Mouse (Mus musculus) mouse trophoblast stem cell (cell line): ENCODE measurements around the gene Eml1.

Experiments
- in situ Hi-C, 2 experiments: fragments of 300-500 bp; cut with MseI, MboI; formaldehyde crosslinking; loops; 2 replicates in 1 of 2; 3 replicates in 1 of 2; pipeline ENCODE4 v1.15.1; 2025

The Eml1 gene

GRCm38 (mm10) chr12:108419570-108419969 lies 48.8 kb downstream of the Eml1 start:
- in situ Hi-C loops: no loop called here

GRCm38 (mm10) chr12:108421477-108421876 lies 50.7 kb downstream of the Eml1 start:
- in situ Hi-C loops: loop anchor here in 1 of 2 experiments (10.0 kb wide), 1 partner anchor 57 kb away; no protein-coding TSS in a partner anchor

GRCm38 (mm10) chr12:108422495-108422857 lies 51.7 kb downstream of the Eml1 start:
- in situ Hi-C loops: loop anchor here in 1 of 2 experiments (10.0 kb wide), 1 partner anchor 58 kb away; no protein-coding TSS in a partner anchor

GRCm38 (mm10) chr12:108422858-108423631 lies 52.3 kb downstream of the Eml1 start:
- in situ Hi-C loops: loop anchor here in 1 of 2 experiments (10.0 kb wide), 1 partner anchor 58 kb away; no protein-coding TSS in a partner anchor

GRCm38 (mm10) chr12:108430964-108431363 lies 60.2 kb downstream of the Eml1 start:
- in situ Hi-C loops: no loop called here

GRCm38 (mm10) chr12:108431714-108432113 lies 61.0 kb downstream of the Eml1 start:
- in situ Hi-C loops: no loop called here

GRCm38 (mm10) chr12:108432578-108432977 lies 61.8 kb downstream of the Eml1 start:
- in situ Hi-C loops: no loop called here

GRCm38 (mm10) chr12:108433030-108433429 lies 62.3 kb downstream of the Eml1 start:
- in situ Hi-C loops: no loop called here

GRCm38 (mm10) chr12:108433498-108433897 lies 62.7 kb downstream of the Eml1 start:
- in situ Hi-C loops: no loop called here

GRCm38 (mm10) chr12:108435444-108436015 lies 64.8 kb downstream of the Eml1 start:
- in situ Hi-C loops: no loop called here

- in situ Hi-C loops: no loop called here
Observed at GRCm38 (mm10) chr12:108436029-108436923, 65.5 kb downstream of the Eml1 start.

GRCm38 (mm10) chr12:108437446-108437845 lies 66.7 kb downstream of the Eml1 start:
- in situ Hi-C loops: no loop called here

- in situ Hi-C loops: no loop called here
Observed at GRCm38 (mm10) chr12:108443271-108443670, 72.5 kb downstream of the Eml1 start.

- in situ Hi-C loops: no loop called here
Observed at GRCm38 (mm10) chr12:108443708-108444107, 73.0 kb downstream of the Eml1 start.

GRCm38 (mm10) chr12:108444166-108445115 lies 73.7 kb downstream of the Eml1 start:
- in situ Hi-C loops: no loop called here

- in situ Hi-C loops: no loop called here
Observed at GRCm38 (mm10) chr12:108446721-108447120, 76.0 kb downstream of the Eml1 start.

GRCm38 (mm10) chr12:108448396-108448795 lies 77.6 kb downstream of the Eml1 start:
- in situ Hi-C loops: no loop called here

GRCm38 (mm10) chr12:108449935-108450334 lies 79.2 kb downstream of the Eml1 start:
- in situ Hi-C loops: no loop called here

GRCm38 (mm10) chr12:108450546-108450945 lies 79.8 kb downstream of the Eml1 start:
- in situ Hi-C loops: no loop called here

- in situ Hi-C loops: no loop called here
Observed at GRCm38 (mm10) chr12:108452151-108452874, 81.6 kb downstream of the Eml1 start.
